ENCODE assay signal across 9 mouse cellular contexts in the genomic region with DNA sequence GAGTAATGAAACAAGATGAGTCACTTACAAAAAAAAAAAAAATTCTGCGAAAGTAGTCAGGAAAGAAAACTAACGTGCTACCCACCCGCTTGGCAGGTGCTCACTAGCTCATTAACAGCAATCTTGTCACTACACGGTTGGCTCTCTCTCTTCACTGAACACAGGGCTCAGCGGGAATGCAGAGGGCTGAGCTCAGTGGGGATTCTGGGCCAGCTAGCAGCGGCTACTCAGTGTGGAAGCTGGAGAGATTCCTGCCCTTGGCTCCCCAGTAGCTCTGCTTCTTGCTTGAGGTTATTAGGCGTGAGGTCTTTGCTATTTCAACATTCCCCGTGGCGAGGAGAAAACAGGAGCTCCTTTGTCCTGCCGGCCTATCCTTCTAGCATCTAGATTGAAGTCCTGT. TPM values are rescaled to one million over a fixed set of nuclear protein-coding genes. Genes with fewer than 3 reads are reported as not detected.
DNase-seq lines count a peak whose midpoint lies in the region; ATAC-seq and TF ChIP-seq lines count a peak whose summit lies in the region.
"Had no signal": no experiment of that assay in that cellular context is flagged by ENCODE, and none has a peak within 500 bp of the region (broad histone marks: within the 10 kb centered on the region; RNA-seq: fewer than 3 reads in every experiment).

No protein-coding gene starts in this region.

- peaks cover 10% of the 10 kb centered on the region for H3K4me1 ChIP-seq in forebrain, embryonic 13.5 days
- H3K4me1 ChIP-seq in limb, embryonic 14.5 days (ENCODE audit: control insufficient read depth, insufficient read depth, low read length): peaks cover 8% of the 10 kb centered on the region; the same call in 1 of the 2 replicates
- H3K4me1 ChIP-seq: liver, embryonic 15.5 days had no signal

- no peaks in the 10 kb centered on the region for H3K9me3 ChIP-seq in forebrain, embryonic 13.5 days (replicated peaks)
- H3K9me3 ChIP-seq in limb, embryonic 14.5 days (ENCODE audit: control insufficient read depth, low read length): no peaks in the 10 kb centered on the region
- H3K9me3 ChIP-seq: liver, embryonic 15.5 days had no signal

- no peaks in the 10 kb centered on the region for H3K36me3 ChIP-seq in forebrain, embryonic 13.5 days (ENCODE audit: poor library complexity, severe bottlenecking)
- no peaks in the 10 kb centered on the region for H3K36me3 ChIP-seq in limb, embryonic 14.5 days (ENCODE audit: control insufficient read depth, insufficient read depth, low read length)
- H3K36me3 ChIP-seq: liver, embryonic 15.5 days had no signal

- H3K4me2 ChIP-seq in forebrain, embryonic 13.5 days: peak overlapping the region; percentile 37
- 0 out of 2 replicates have a peak overlapping the region, but pooled peaks have one; percentile 2 for H3K4me2 ChIP-seq in limb, embryonic 14.5 days (replicated peaks; ENCODE audit: low read depth, low read length, severe bottlenecking)
- H3K4me2 ChIP-seq: liver, embryonic 15.5 days had no signal

- ATAC-seq in forebrain, embryonic 13.5 days: peak; percentile 76
- no peak for ATAC-seq in limb, embryonic 14.5 days (ENCODE audit: low FRiP score, low read depth)

- TF ChIP-seq POLR2A in limb, embryonic 14.5 days (IDR thresholded peaks at IDR 0.05; ENCODE audit: borderline replicate concordance, extremely low read depth, insufficient read depth, insufficient read length): no peak

- H3K27me3 ChIP-seq in forebrain, embryonic 13.5 days: no peaks in the 10 kb centered on the region
- no peaks in the 10 kb centered on the region for H3K27me3 ChIP-seq in limb, embryonic 14.5 days (ENCODE audit: control insufficient read depth, insufficient read depth, low read length)

- peak overlapping the region; percentile 9; the same call in 1 of the 2 replicates for H3K4me3 ChIP-seq in forebrain, embryonic 13.5 days
- H3K4me3 ChIP-seq in limb, embryonic 14.5 days (replicated peaks; ENCODE audit: low read length): no peak overlapping the region
- H3K4me3 ChIP-seq: liver, embryonic 15.5 days had no signal

- H3K27ac ChIP-seq in forebrain, embryonic 13.5 days: no peak overlapping the region
- peak overlapping the region; percentile 56; the same call in 1 of the 2 replicates for H3K27ac ChIP-seq in limb, embryonic 14.5 days (replicated peaks; ENCODE audit: low read depth, low read length)
- H3K27ac ChIP-seq: liver, embryonic 15.5 days had no signal

- under 1% methylated on average over 10 of the region's 10 CpGs for WGBS in forebrain, embryonic 13.5 days
- WGBS in limb, embryonic 14.5 days: 13% methylated on average over 10 of the region's 10 CpGs

- peak; percentile 14 for DNase-seq in heart, adult 8-10 months (ENCODE audit: low spot score)
- DNase-seq in heart, adult 11 months: no peak
- DNase-seq in ZHBTc4 (ENCODE audit: low read depth, low spot score): peak; percentile 16
- no peak for DNase-seq in limb, embryonic 14.5 days (ENCODE audit: low spot score)
- no peak for DNase-seq in spleen, adult 12 weeks (ENCODE audit: low spot score)
- no peak for DNase-seq in right cerebral cortex, postnatal 36 days (ENCODE audit: low spot score in 2 of 2)
- DNase-seq in right cerebral cortex, adult 18-20 months: no peak

- H3K9ac ChIP-seq in forebrain, embryonic 13.5 days: peak overlapping the region; percentile 28
- no peak overlapping the region for H3K9ac ChIP-seq in limb, embryonic 14.5 days (ENCODE audit: low read depth, low read length, severe bottlenecking)
- H3K9ac ChIP-seq: liver, embryonic 15.5 days had no signal

RNA-seq across cellular contexts. Expression of a gene that starts 17.9 kb away (rescaled TPM):
- under 1 TPM; 0.37 to 0.85 (median 0.54) TPM for total RNA-seq in heart, adult 8-10 months (2022)
- polyA plus RNA-seq in forebrain, embryonic 13.5 days (2015; fragmentation: Nextera tagmentation; extraction: Ambion mirVana): 3.8 TPM in 2 replicates
- 3.4 and 4.6 TPM in 2 replicates for polyA plus RNA-seq in limb, embryonic 14.5 days (2012; rRNA removed)
- 7.5 and 8.0 TPM in 2 replicates for polyA plus RNA-seq in limb, embryonic 14.5 days (2014; fragmentation: Nextera tagmentation; extraction: Ambion mirVana)

RNA-seq across cellular contexts. Expression of a gene that starts 33.2 kb away (rescaled TPM):
- total RNA-seq in heart, adult 8-10 months (2022): 10 to 100 TPM; 15.4 to 21.3 (median 18.7) TPM
- polyA plus RNA-seq in forebrain, embryonic 13.5 days (2015; fragmentation: Nextera tagmentation; extraction: Ambion mirVana): 25.1 and 25.6 TPM in 2 replicates
- 45.8 and 60.1 TPM in 2 replicates for polyA plus RNA-seq in limb, embryonic 14.5 days (2012; rRNA removed)
- polyA plus RNA-seq in limb, embryonic 14.5 days (2014; fragmentation: Nextera tagmentation; extraction: Ambion mirVana): 19.6 and 20.7 TPM in 2 replicates

Comparison
In these comparisons a context has a peak if more than half of its experiments do, and no peak if none do; other contexts are left out.
1. DNase-seq: peak in heart, adult 8-10 months (single experiment) and ZHBTc4 (single experiment); none in heart, adult 11 months (single experiment), limb, embryonic 14.5 days (single experiment), spleen, adult 12 weeks (single experiment), right cerebral cortex, postnatal 36 days (0 of 2) and right cerebral cortex, adult 18-20 months (single experiment).